Mouse (Mus musculus): Measurements from ENCODE around the gene Cpa1. TPM values are rescaled to one million over a fixed set of nuclear protein-coding genes. Genes with fewer than 3 reads are reported as not detected.

Cpa1 gene
- polyA plus RNA-seq, 1 experiment from 2014 or later = 0.63 TPM

- Histone ChIP-seq H3K4me2 (replicated peaks) (no peak overlapping the region), H3K4me1 (replicated peaks) (peaks cover 12% of the 10 kb centered on the region), H3K27me3 (no peaks in the 10 kb centered on the region), H3K4me3 (replicated peaks) (no peak overlapping the region), H3K9me3 (no peaks in the 10 kb centered on the region), H3K27ac (peak overlapping the region; percentile 77), H3K36me3 (no peaks in the 10 kb centered on the region), H3K9ac (replicated peaks) (no peak overlapping the region)
- WGBS = 41% methylated on average over 6 of the region's 6 CpGs
- peak; percentile 80 for ATAC-seq
Measured at GRCm38 (mm10) chr6:30628152-30628551, 10.9 kb upstream of the Cpa1 start.

GRCm38 (mm10) chr6:30629989-30630388 lies 9.0 kb upstream of the Cpa1 start:
- H3K36me3 ChIP-seq = no peaks in the 10 kb centered on the region
- no peaks in the 10 kb centered on the region for H3K27me3 ChIP-seq
- no peak overlapping the region for H3K9ac ChIP-seq (replicated peaks)
- no peak overlapping the region for H3K4me2 ChIP-seq (replicated peaks)
- H3K27ac ChIP-seq = no peak overlapping the region
- peaks cover 12% of the 10 kb centered on the region for H3K4me1 ChIP-seq (replicated peaks)
- no peaks in the 10 kb centered on the region for H3K9me3 ChIP-seq
- no peak for ATAC-seq
- H3K4me3 ChIP-seq (replicated peaks) = no peak overlapping the region
- WGBS = 100% methylated on average over 1 of the region's 1 CpGs

- Histone ChIP-seq H3K27ac (no peak overlapping the region), H3K27me3 (no peaks in the 10 kb centered on the region), H3K36me3 (no peaks in the 10 kb centered on the region), H3K4me2 (replicated peaks) (no peak overlapping the region), H3K9ac (replicated peaks) (no peak overlapping the region), H3K9me3 (no peaks in the 10 kb centered on the region), H3K4me3 (replicated peaks) (no peak overlapping the region), H3K4me1 (replicated peaks) (peaks cover 11% of the 10 kb centered on the region)
- ATAC-seq = no peak
- WGBS = 54% methylated on average over 8 of the region's 8 CpGs
Measured at GRCm38 (mm10) chr6:30635361-30635862, 3.6 kb upstream of the Cpa1 start.

GRCm38 (mm10) chr6:30636186-30636842 lies 2.7 kb upstream of the Cpa1 start:
- Histone ChIP-seq H3K9me3 (no peaks in the 10 kb centered on the region), H3K4me2 (replicated peaks) (no peak overlapping the region), H3K36me3 (no peaks in the 10 kb centered on the region), H3K4me3 (replicated peaks) (no peak overlapping the region), H3K9ac (replicated peaks) (no peak overlapping the region), H3K27ac (no peak overlapping the region), H3K27me3 (no peaks in the 10 kb centered on the region), H3K4me1 (replicated peaks) (peaks cover 11% of the 10 kb centered on the region)
- WGBS = 27% methylated on average over 4 of the region's 4 CpGs
- no peak for ATAC-seq

GRCm38 (mm10) chr6:30643694-30644460 lies 4.9 kb downstream of the Cpa1 start:
- no peak for ATAC-seq
- H3K27ac ChIP-seq = no peak overlapping the region
- H3K4me1 ChIP-seq (replicated peaks) = 0 out of 2 replicates have a peak, but pooled peaks cover 2% of the 10 kb centered on the region
- H3K9me3 ChIP-seq = no peaks in the 10 kb centered on the region
- no peak overlapping the region for H3K4me2 ChIP-seq (replicated peaks)
- H3K27me3 ChIP-seq = no peaks in the 10 kb centered on the region
- no peaks in the 10 kb centered on the region for H3K36me3 ChIP-seq
- H3K9ac ChIP-seq (replicated peaks) = no peak overlapping the region
- no peak overlapping the region for H3K4me3 ChIP-seq (replicated peaks)
- WGBS = 90% methylated on average over 12 of the region's 12 CpGs

- Histone ChIP-seq H3K9ac (replicated peaks) (no peak overlapping the region), H3K27ac (no peak overlapping the region), H3K9me3 (no peaks in the 10 kb centered on the region), H3K36me3 (no peaks in the 10 kb centered on the region), H3K27me3 (no peaks in the 10 kb centered on the region), H3K4me1 (replicated peaks) (0 out of 2 replicates have a peak, but pooled peaks cover 5% of the 10 kb centered on the region), H3K4me3 (replicated peaks) (no peak overlapping the region), H3K4me2 (replicated peaks) (no peak overlapping the region)
- 56% methylated on average over 3 of the region's 3 CpGs for WGBS
- ATAC-seq = no peak
Measured at GRCm38 (mm10) chr6:30644462-30644861, 5.4 kb downstream of the Cpa1 start.

- Histone ChIP-seq H3K9ac (replicated peaks) (no peak overlapping the region), H3K36me3 (no peaks in the 10 kb centered on the region), H3K4me3 (replicated peaks) (no peak overlapping the region), H3K27ac (no peak overlapping the region), H3K4me1 (replicated peaks) (0 out of 2 replicates have a peak, but pooled peaks cover 10% of the 10 kb centered on the region), H3K4me2 (replicated peaks) (no peak overlapping the region), H3K27me3 (no peaks in the 10 kb centered on the region), H3K9me3 (no peaks in the 10 kb centered on the region)
- no peak for ATAC-seq
- WGBS = 76% methylated on average over 6 of the region's 6 CpGs
Measured at GRCm38 (mm10) chr6:30645379-30645778, 6.4 kb downstream of the Cpa1 start.

- Histone ChIP-seq H3K4me1 (replicated peaks) (peaks cover 34% of the 10 kb centered on the region), H3K27ac (no peak overlapping the region), H3K36me3 (no peaks in the 10 kb centered on the region), H3K9ac (replicated peaks) (no peak overlapping the region), H3K27me3 (no peaks in the 10 kb centered on the region), H3K4me3 (replicated peaks) (no peak overlapping the region), H3K9me3 (no peaks in the 10 kb centered on the region), H3K4me2 (replicated peaks) (no peak overlapping the region)
- no peak for ATAC-seq
- WGBS = 76% methylated on average over 11 of the region's 11 CpGs
Measured at GRCm38 (mm10) chr6:30649651-30650296, 10.8 kb downstream of the Cpa1 start.

GRCm38 (mm10) chr6:30652425-30653188 lies 13.6 kb downstream of the Cpa1 start:
- Histone ChIP-seq H3K4me1 (replicated peaks) (peaks cover 51% of the 10 kb centered on the region), H3K4me3 (replicated peaks) (no peak overlapping the region), H3K36me3 (no peaks in the 10 kb centered on the region), H3K27ac (peak overlapping the region; percentile 86), H3K9ac (replicated peaks) (no peak overlapping the region), H3K4me2 (replicated peaks) (no peak overlapping the region), H3K27me3 (no peaks in the 10 kb centered on the region), H3K9me3 (no peaks in the 10 kb centered on the region)
- ATAC-seq = no peak
- 62% methylated on average over 9 of the region's 9 CpGs for WGBS

GRCm38 (mm10) chr6:30653518-30653917 lies 14.5 kb downstream of the Cpa1 start:
- Histone ChIP-seq H3K9me3 (no peaks in the 10 kb centered on the region), H3K27me3 (no peaks in the 10 kb centered on the region), H3K4me3 (replicated peaks) (no peak overlapping the region), H3K4me1 (replicated peaks) (peaks cover 51% of the 10 kb centered on the region), H3K4me2 (replicated peaks) (no peak overlapping the region), H3K36me3 (no peaks in the 10 kb centered on the region), H3K9ac (replicated peaks) (no peak overlapping the region), H3K27ac (peak overlapping the region; percentile 86)
- no peak for ATAC-seq
- 82% methylated on average over 6 of the region's 6 CpGs for WGBS

- Histone ChIP-seq H3K9me3 (no peaks in the 10 kb centered on the region), H3K27ac (peak overlapping the region; percentile 86), H3K4me2 (replicated peaks) (0 out of 2 replicates have a peak overlapping the region, but pooled peaks have one; percentile 3), H3K36me3 (no peaks in the 10 kb centered on the region), H3K9ac (replicated peaks) (0 out of 2 replicates have a peak overlapping the region, but pooled peaks have one; percentile 19), H3K4me3 (replicated peaks) (no peak overlapping the region), H3K4me1 (replicated peaks) (peaks cover 48% of the 10 kb centered on the region), H3K27me3 (no peaks in the 10 kb centered on the region)
- WGBS = 11% methylated on average over 6 of the region's 6 CpGs
- ATAC-seq = peak; percentile 61
Measured at GRCm38 (mm10) chr6:30654402-30654859, 15.4 kb downstream of the Cpa1 start.
